24 mouse cellular contexts compared by ENCODE assay signal in genomic region chr9:62421911-62422310, GRCm38 (mm10).
A peak's percentile ranks its signal among the peaks of the same experiment; 100 is the strongest.
DNase-seq lines count a peak whose midpoint lies in the region; ATAC-seq and TF ChIP-seq lines count a peak whose summit lies in the region.
"Had no signal": no experiment of that assay in that cellular context is flagged by ENCODE, and none has a peak within 500 bp of the region (broad histone marks: within the 10 kb centered on the region; RNA-seq: fewer than 3 reads in every experiment).

No protein-coding gene starts in this region.

- no peaks in the 10 kb centered on the region for H3K79me2 ChIP-seq in heart, adult 2 months (replicated peaks; ENCODE audit: control insufficient read depth, insufficient read depth, low read length)

- no peaks in the 10 kb centered on the region for H3K36me3 ChIP-seq in heart, adult 2 months (ENCODE audit: control insufficient read depth, insufficient read depth, low read length)
- 0 out of 2 replicates have a peak, but pooled peaks cover 2% of the 10 kb centered on the region for H3K36me3 ChIP-seq in kidney, postnatal 0 days (ENCODE audit: insufficient read depth, low read length)
- peaks cover 10% of the 10 kb centered on the region; the same call in 1 of the 2 replicates for H3K36me3 ChIP-seq in kidney, embryonic 16.5 days (ENCODE audit: insufficient read depth, low read length)
- 0 out of 2 replicates have a peak, but pooled peaks cover 7% of the 10 kb centered on the region for H3K36me3 ChIP-seq in lung, postnatal 0 days (ENCODE audit: insufficient read depth, low read length)
- H3K36me3 ChIP-seq: embryonic facial prominence, embryonic 15.5 days had no signal

- DNase-seq in cerebellum, adult 11-12 months, result peak; percentile 32
- no peak for DNase-seq in cerebellum, postnatal 14 days
- DNase-seq in heart, adult 2 months, result no peak
- DNase-seq in heart, postnatal 36 days, result no peak
- no peak for DNase-seq in kidney, postnatal 0 days (ENCODE audit: low spot score)
- DNase-seq in lung, postnatal 0 days (ENCODE audit: low spot score), result no peak
- DNase-seq in lung, postnatal 4 days, result no peak
- DNase-seq: adrenal gland, postnatal 10 days; heart, postnatal 4 days; kidney, adult 9 months; kidney, postnatal 36 days; left cerebral cortex, postnatal 4 days; lung, postnatal 36 days; retina, postnatal 1 day; right cerebral cortex, postnatal 25 days; spleen, adult 18-20 months; thymus, postnatal 14 days had no signal

- H3K4me1 ChIP-seq in heart, adult 2 months (ENCODE audit: control insufficient read depth, insufficient read depth, low read length), result peaks cover 18% of the 10 kb centered on the region
- no peaks in the 10 kb centered on the region; the same call in 1 of the 2 replicates for H3K4me1 ChIP-seq in kidney, postnatal 0 days (replicated peaks; ENCODE audit: insufficient read depth, low read length)
- peaks cover 19% of the 10 kb centered on the region for H3K4me1 ChIP-seq in kidney, embryonic 16.5 days (ENCODE audit: insufficient read depth, low read length)
- peaks cover 7% of the 10 kb centered on the region; the same call in 1 of the 2 replicates for H3K4me1 ChIP-seq in lung, postnatal 0 days (ENCODE audit: insufficient read depth, low read depth, low read length)
- H3K4me1 ChIP-seq: hindbrain, embryonic 15.5 days; midbrain, embryonic 15.5 days had no signal

- no peak for TF ChIP-seq EP300 in heart, adult 2 months (IDR thresholded peaks at IDR 0.05; ENCODE audit: insufficient read depth, low read depth, low read length)
- no peak for TF ChIP-seq EP300 in lung, postnatal 0 days (IDR thresholded peaks at IDR 0.05)

- H3K27me3 ChIP-seq in heart, adult 2 months (ENCODE audit: control insufficient read depth, insufficient read depth, low read length), result no peaks in the 10 kb centered on the region
- H3K27me3 ChIP-seq in kidney, postnatal 0 days (ENCODE audit: insufficient read depth, low read length), result no peaks in the 10 kb centered on the region
- H3K27me3 ChIP-seq in kidney, embryonic 16.5 days (ENCODE audit: insufficient read depth, low read length), result no peaks in the 10 kb centered on the region
- no peaks in the 10 kb centered on the region for H3K27me3 ChIP-seq in lung, postnatal 0 days (replicated peaks; ENCODE audit: insufficient read depth, low read length)
- H3K27me3 ChIP-seq: embryonic facial prominence, embryonic 15.5 days; hindbrain, embryonic 15.5 days; limb, embryonic 15.5 days; midbrain, embryonic 15.5 days; neural tube, embryonic 13.5 days had no signal

- WGBS in heart, adult 2 months, result 96% methylated on average over 6 of the region's 6 CpGs
- WGBS in kidney, postnatal 0 days, result 93% methylated on average over 6 of the region's 6 CpGs
- WGBS in kidney, embryonic 16.5 days, result 98% methylated on average over 6 of the region's 6 CpGs
- 98% methylated on average over 6 of the region's 6 CpGs for WGBS in lung, postnatal 0 days

- no peak overlapping the region for H3K9ac ChIP-seq in heart, adult 2 months (ENCODE audit: low read depth, low read length)
- H3K9ac ChIP-seq in kidney, postnatal 0 days (ENCODE audit: low read depth, low read length), result no peak overlapping the region
- H3K9ac ChIP-seq in kidney, embryonic 16.5 days (replicated peaks; ENCODE audit: low read length), result no peak overlapping the region
- no peak overlapping the region for H3K9ac ChIP-seq in lung, postnatal 0 days (replicated peaks; ENCODE audit: low read depth)
- H3K9ac ChIP-seq: embryonic facial prominence, embryonic 15.5 days; hindbrain, embryonic 15.5 days; limb, embryonic 15.5 days; midbrain, embryonic 15.5 days had no signal

- H3K9me3 ChIP-seq in kidney, postnatal 0 days (replicated peaks; ENCODE audit: low read length), result no peaks in the 10 kb centered on the region
- H3K9me3 ChIP-seq in kidney, embryonic 16.5 days (ENCODE audit: low read length), result no peaks in the 10 kb centered on the region
- no peaks in the 10 kb centered on the region for H3K9me3 ChIP-seq in lung, postnatal 0 days (ENCODE audit: low read length)
- H3K9me3 ChIP-seq: embryonic facial prominence, embryonic 15.5 days; hindbrain, embryonic 15.5 days; limb, embryonic 15.5 days; midbrain, embryonic 15.5 days had no signal

- intact Hi-C loops in heart, adult 2 months (cut with DNase I), result loop anchor here (5.0 kb wide), 1 partner anchor 115 kb away; the partner anchor contains the start of gene Coro2b
- intact Hi-C loops in heart, postnatal 36 days (cut with DNase I), result no loop called here

- TF ChIP-seq CTCF in heart, adult 2 months (IDR thresholded peaks at IDR 0.05), result no peak
- no peak for TF ChIP-seq CTCF in kidney, postnatal 0 days (IDR thresholded peaks at IDR 0.05; ENCODE audit: low read depth)
- TF ChIP-seq CTCF in lung, postnatal 0 days (IDR thresholded peaks at IDR 0.05), result no peak

- ATAC-seq in kidney, postnatal 0 days (replicated peaks; ENCODE audit: low FRiP score, low read depth), result no peak
- ATAC-seq in kidney, embryonic 16.5 days (ENCODE audit: low FRiP score, low TSS enrichment), result no peak
- ATAC-seq in lung, postnatal 0 days, result no peak
- ATAC-seq: midbrain, embryonic 15.5 days had no signal

- H3K4me3 ChIP-seq in heart, adult 2 months, result 0 out of 2 replicates have a peak overlapping the region, but pooled peaks have one; percentile 4
- no peak overlapping the region for H3K4me3 ChIP-seq in kidney, postnatal 0 days (replicated peaks; ENCODE audit: low read depth, low read length)
- H3K4me3 ChIP-seq in kidney, embryonic 16.5 days (ENCODE audit: low read length), result no peak overlapping the region
- H3K4me3 ChIP-seq in lung, postnatal 0 days (ENCODE audit: low read depth, low read length), result no peak overlapping the region
- H3K4me3 ChIP-seq: hindbrain, embryonic 15.5 days; midbrain, embryonic 15.5 days; myocyte; neural tube, embryonic 13.5 days had no signal

- H3K4me2 ChIP-seq in kidney, postnatal 0 days (ENCODE audit: low read length), result peak overlapping the region; percentile 46; the same call in 1 of the 2 replicates
- H3K4me2 ChIP-seq in kidney, embryonic 16.5 days (replicated peaks; ENCODE audit: low read depth, low read length), result no peak overlapping the region
- H3K4me2 ChIP-seq in lung, postnatal 0 days (replicated peaks; ENCODE audit: low read depth, low read length), result peak overlapping the region; percentile 50; the same call in 1 of the 2 replicates

- no peak for TF ChIP-seq POLR2A in heart, adult 2 months (IDR thresholded peaks at IDR 0.05; ENCODE audit: insufficient read depth, low read depth, low read length)

- H3K27ac ChIP-seq in heart, adult 2 months, result peak overlapping the region; percentile 93
- H3K27ac ChIP-seq in kidney, postnatal 0 days, result no peak overlapping the region
- H3K27ac ChIP-seq in kidney, embryonic 16.5 days (ENCODE audit: low read length), result no peak overlapping the region
- no peak overlapping the region for H3K27ac ChIP-seq in lung, postnatal 0 days (ENCODE audit: low read length)
- H3K27ac ChIP-seq: embryonic facial prominence, embryonic 15.5 days; hindbrain, embryonic 15.5 days; limb, embryonic 15.5 days; midbrain, embryonic 15.5 days; neural tube, embryonic 13.5 days had no signal
